Mouse (Mus musculus): ENCODE results near the gene Raet1e. TPM values are rescaled to one million over a fixed set of nuclear protein-coding genes. Genes with fewer than 3 reads are reported as not detected.

Raet1e gene
- total and polyA plus RNA-seq, 3 experiments = not detected

DNA sequence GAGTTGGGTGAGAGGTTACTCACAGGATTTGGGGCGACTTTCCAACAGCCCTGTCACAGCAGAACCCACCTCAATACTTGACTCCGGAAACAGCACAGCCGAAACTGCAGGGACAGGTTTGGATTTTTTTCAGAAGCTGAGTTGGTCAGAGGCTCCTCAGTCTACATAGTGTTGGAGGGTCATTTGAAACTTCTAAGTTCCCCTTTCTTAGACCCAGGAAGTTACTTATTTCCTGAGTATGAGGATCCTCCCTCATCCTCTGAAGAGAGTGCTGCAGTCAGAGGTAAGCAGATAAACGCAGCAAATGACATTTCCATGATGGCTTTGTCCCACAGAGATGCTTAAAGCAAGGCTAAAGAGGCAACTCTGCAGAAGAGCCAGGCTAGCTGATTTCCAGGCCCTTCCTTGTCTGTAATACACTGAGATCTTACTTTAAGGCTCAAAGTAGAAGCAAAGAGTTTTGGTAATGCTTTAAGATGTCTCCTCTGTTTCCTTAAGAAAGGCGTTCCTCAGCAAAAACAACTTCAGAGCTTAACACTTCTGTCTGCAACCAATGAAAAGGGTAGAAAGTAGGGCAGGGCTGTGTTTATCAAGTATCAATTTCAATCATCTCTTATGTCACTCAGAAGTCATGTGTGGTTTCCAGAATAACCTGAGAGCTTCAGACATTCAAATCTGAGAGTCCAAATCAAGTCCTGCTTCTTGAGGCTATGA lies 144.1 kb downstream of the Raet1e start:
- peak; percentile 85 for DNase-seq (ENCODE audit: low read depth, low spot score)
- Histone ChIP-seq H3K27ac (ENCODE audit: control insufficient read depth, low read depth, low read length) (peak overlapping the region; percentile 98), H3K36me3 (ENCODE audit: control insufficient read depth in 1 of 2, insufficient read depth in 2 of 2, low read length in 2 of 2) (peaks cover 0 to 49% of the 10 kb centered on the region in 2 experiments; a peak in 2 of 4 replicates), H3K4me1 (ENCODE audit: control insufficient read depth in 1 of 2, insufficient read depth in 2 of 2, low read length in 2 of 2) (peaks cover 12 to 40% of the 10 kb centered on the region in 2 experiments), H3K9ac (ENCODE audit: control insufficient read depth, low read depth, low read length, poor library complexity, severe bottlenecking) (peak overlapping the region; percentile 85), H3K4me3 (ENCODE audit: control insufficient read depth in 1 of 2, insufficient read depth in 1 of 2, low read depth in 2 of 2, low read length in 2 of 2) (peak overlapping the region; percentile 68 to 76), H3K27me3 (ENCODE audit: control insufficient read depth in 1 of 2, insufficient read depth in 2 of 2, low read length in 2 of 2) (no peaks in the 10 kb centered on the region), H3K79me2 (ENCODE audit: control insufficient read depth, insufficient read depth, low read length, poor library complexity) (peaks cover 14% of the 10 kb centered on the region), H3K9me3 (replicated peaks; ENCODE audit: insufficient read depth, low read length) (no peaks in the 10 kb centered on the region)
- 0 out of 2 replicates have a peak, but pooled peaks have one; percentile 46 for TF ChIP-seq TCF12 (IDR thresholded peaks at IDR 0.05; ENCODE audit: low read depth, low read length)
- TF ChIP-seq TAL1 (IDR thresholded peaks at IDR 0.05; ENCODE audit: low read length) = no peak
- TF ChIP-seq KAT2A (conservative IDR thresholded peaks at IDR 0.05; ENCODE audit: low read depth, low read length) = no peak
- TF ChIP-seq USF1 (IDR thresholded peaks at IDR 0.05; ENCODE audit: low read depth, low read length) = no peak
- no peak for TF ChIP-seq E2F4 (IDR thresholded peaks at IDR 0.05; ENCODE audit: borderline replicate concordance, low read depth, low read length)
- no peak for TF ChIP-seq POLR2AphosphoS2 (IDR thresholded peaks at IDR 0.05; ENCODE audit: low read length)
- peak in 1 of 2 experiments; percentile 61; a peak in 2 of 4 replicates for TF ChIP-seq POLR2A (IDR thresholded peaks at IDR 0.05; ENCODE audit: control insufficient read depth in 1 of 2, insufficient read depth in 1 of 2, low read depth in 1 of 2, low read length in 2 of 2, poor library complexity in 1 of 2)
- TF ChIP-seq RCOR1 (IDR thresholded peaks at IDR 0.05; ENCODE audit: low read depth, low read length) = no peak
- TF ChIP-seq ZNF384 (IDR thresholded peaks at IDR 0.05; ENCODE audit: low read depth, low read length) = peak; percentile 48
- TF ChIP-seq ELF1 (IDR thresholded peaks at IDR 0.05; ENCODE audit: low read depth, low read length) = peak; percentile 79
- TF ChIP-seq USF2 (IDR thresholded peaks at IDR 0.05; ENCODE audit: borderline replicate concordance in 1 of 2, insufficient read depth in 1 of 2, low read depth in 1 of 2, low read length in 2 of 2) = no peak
- TF ChIP-seq ZC3H11A (IDR thresholded peaks at IDR 0.05; ENCODE audit: low read depth, low read length) = no peak
- TF ChIP-seq UBTF (IDR thresholded peaks at IDR 0.05; ENCODE audit: borderline replicate concordance, insufficient read depth, low read depth, low read length) = no peak
- no peak for TF ChIP-seq MAX (IDR thresholded peaks at IDR 0.05; ENCODE audit: low read length)
- TF ChIP-seq ZMIZ1 (IDR thresholded peaks at IDR 0.05; ENCODE audit: low read depth, low read length) = 0 out of 2 replicates have a peak, but pooled peaks have one; percentile 43
- peak; percentile 62; the same call in 1 of the 2 replicates for TF ChIP-seq MYC (IDR thresholded peaks at IDR 0.05; ENCODE audit: low read depth, low read length)
- TF ChIP-seq MAZ (IDR thresholded peaks at IDR 0.05; ENCODE audit: low read depth, low read length) = no peak
- TF ChIP-seq MEF2A (IDR thresholded peaks at IDR 0.05; ENCODE audit: extremely low read depth, insufficient replicate concordance, low read depth, low read length, poor library complexity, severe bottlenecking) = no peak
- no peak; the same call in 1 of the 2 replicates for TF ChIP-seq GATA1 (IDR thresholded peaks at IDR 0.05; ENCODE audit: low read depth, low read length)
- TF ChIP-seq CHD2 (IDR thresholded peaks at IDR 0.05; ENCODE audit: low read length) = no peak
- no peak for TF ChIP-seq CTCF (IDR thresholded peaks at IDR 0.05 in 2 of 3, conservative IDR thresholded peaks at IDR 0.05 in 1 of 3; ENCODE audit: control insufficient read depth in 1 of 3, insufficient read depth in 1 of 3, low read depth in 2 of 3, low read length in 3 of 3, poor library complexity in 1 of 3, severe bottlenecking in 1 of 3)
- no peak for TF ChIP-seq SMC3 (IDR thresholded peaks at IDR 0.05; ENCODE audit: low read depth, low read length)
- peak; percentile 58; the same call in 1 of the 2 replicates for TF ChIP-seq ETS1 (IDR thresholded peaks at IDR 0.05; ENCODE audit: low read depth, low read length)
- TF ChIP-seq EP300 (IDR thresholded peaks at IDR 0.05; ENCODE audit: low read depth in 1 of 2, low read length in 2 of 2) = peak; percentile 24 to 48; a peak in 3 of 4 replicates
- TF ChIP-seq MXI1 (IDR thresholded peaks at IDR 0.05; ENCODE audit: low read depth, low read length) = peak; percentile 28; the same call in 1 of the 2 replicates
- TF ChIP-seq RAD21 (IDR thresholded peaks at IDR 0.05; ENCODE audit: low read depth, low read length) = no peak
- TF ChIP-seq GABPA (IDR thresholded peaks at IDR 0.05; ENCODE audit: low read depth, low read length) = no peak
- peak; percentile 70 for TF ChIP-seq NELFE (IDR thresholded peaks at IDR 0.05; ENCODE audit: low read depth, low read length)
- TF ChIP-seq JUND (IDR thresholded peaks at IDR 0.05; ENCODE audit: low read depth, low read length) = no peak
- no peak; the same call in 1 of the 2 replicates for TF ChIP-seq HCFC1 (IDR thresholded peaks at IDR 0.05; ENCODE audit: low read depth, low read length)
- no peak for TF ChIP-seq MAFK (IDR thresholded peaks at IDR 0.05; ENCODE audit: borderline replicate concordance, low read depth, low read length)
- TF ChIP-seq POLR2AphosphoS5 (IDR thresholded peaks at IDR 0.05; ENCODE audit: borderline replicate concordance, low read depth, low read length) = no peak
- TF ChIP-seq BHLHE40 (IDR thresholded peaks at IDR 0.05; ENCODE audit: borderline replicate concordance, low read depth, low read length) = no peak
- TF ChIP-seq TBP (IDR thresholded peaks at IDR 0.05; ENCODE audit: low read depth, low read length) = peak; percentile 88
- no peak for TF ChIP-seq CHD1 (IDR thresholded peaks at IDR 0.05; ENCODE audit: low read depth, low read length)
- TF ChIP-seq MYB (IDR thresholded peaks at IDR 0.05; ENCODE audit: low read depth, low read length) = no peak

Measured in MEL (cell line).